Mouse (Mus musculus) heart, postnatal 25 days (tissue): Measurements from ENCODE around the gene Mgat4a. TPM values are rescaled to one million over a fixed set of nuclear protein-coding genes. Genes with fewer than 3 reads are reported as not detected.

Experiments used
- DNase-seq: peaks from one replicate; pipeline ENCODE4 v3.0.0; 2022; ENCODE audit warnings: low spot score
- intact Hi-C: fragments of 180-260 bp; cut with DNase I; formaldehyde crosslinking; loops from one replicate; pipeline ENCODE4 v1.15.1; 2025
- total RNA-seq, 2 experiments: library from RNA; stranded (reverse); gene quantifications; 2 replicates each; pipeline ENCODE4 v1.2.3; 2021

The Mgat4a gene
- total RNA-seq, 2 experiments from 2014 or later = 8.6 to 10.8 TPM

DNA sequence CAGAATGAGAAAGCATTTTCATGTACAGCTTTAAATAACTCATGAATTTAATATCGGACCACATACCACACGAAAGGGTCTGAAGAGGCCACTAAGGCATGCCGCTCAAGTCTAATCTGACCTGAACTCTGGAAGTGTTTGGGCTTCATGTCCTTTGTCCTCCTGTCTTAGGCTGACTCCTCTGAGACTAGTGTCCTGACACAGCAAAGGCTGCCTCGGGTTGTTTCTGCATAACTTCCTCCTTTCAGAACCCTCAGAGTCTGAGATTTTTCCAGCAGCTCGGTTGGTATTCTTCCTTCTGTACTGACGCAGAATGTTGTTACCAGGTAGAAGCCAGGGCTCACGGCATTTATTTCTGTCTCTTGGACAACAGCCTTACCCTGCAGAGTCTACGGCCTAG is 66.8 kb downstream of the Mgat4a start:
- no peak for DNase-seq
- intact Hi-C loops = loop anchor here (5.0 kb wide), 1 partner anchor 163 kb away; no protein-coding TSS in a partner anchor

DNA sequence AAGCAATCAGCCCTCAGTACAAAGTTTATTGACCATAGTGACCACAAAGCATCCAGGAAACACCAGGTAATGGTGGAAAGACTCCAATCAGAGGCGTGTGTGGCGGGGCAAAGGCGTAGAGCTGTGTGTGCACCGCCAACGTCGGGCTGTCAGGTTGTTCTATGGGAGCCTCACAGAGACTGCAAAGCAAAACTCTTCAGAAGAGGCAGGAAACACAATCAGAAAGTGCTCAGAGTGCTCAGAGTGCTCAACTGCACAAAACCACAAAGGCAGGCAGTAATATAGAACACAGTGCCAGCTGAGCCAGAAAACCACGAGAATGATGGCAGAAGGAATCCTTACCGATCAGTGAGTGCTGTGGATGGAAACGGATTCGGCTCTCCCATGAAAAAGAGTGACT is 67.6 kb downstream of the Mgat4a start:
- DNase-seq = no peak
- intact Hi-C loops = loop anchor here (5.0 kb wide), 1 partner anchor 164 kb away; no protein-coding TSS in a partner anchor

DNA sequence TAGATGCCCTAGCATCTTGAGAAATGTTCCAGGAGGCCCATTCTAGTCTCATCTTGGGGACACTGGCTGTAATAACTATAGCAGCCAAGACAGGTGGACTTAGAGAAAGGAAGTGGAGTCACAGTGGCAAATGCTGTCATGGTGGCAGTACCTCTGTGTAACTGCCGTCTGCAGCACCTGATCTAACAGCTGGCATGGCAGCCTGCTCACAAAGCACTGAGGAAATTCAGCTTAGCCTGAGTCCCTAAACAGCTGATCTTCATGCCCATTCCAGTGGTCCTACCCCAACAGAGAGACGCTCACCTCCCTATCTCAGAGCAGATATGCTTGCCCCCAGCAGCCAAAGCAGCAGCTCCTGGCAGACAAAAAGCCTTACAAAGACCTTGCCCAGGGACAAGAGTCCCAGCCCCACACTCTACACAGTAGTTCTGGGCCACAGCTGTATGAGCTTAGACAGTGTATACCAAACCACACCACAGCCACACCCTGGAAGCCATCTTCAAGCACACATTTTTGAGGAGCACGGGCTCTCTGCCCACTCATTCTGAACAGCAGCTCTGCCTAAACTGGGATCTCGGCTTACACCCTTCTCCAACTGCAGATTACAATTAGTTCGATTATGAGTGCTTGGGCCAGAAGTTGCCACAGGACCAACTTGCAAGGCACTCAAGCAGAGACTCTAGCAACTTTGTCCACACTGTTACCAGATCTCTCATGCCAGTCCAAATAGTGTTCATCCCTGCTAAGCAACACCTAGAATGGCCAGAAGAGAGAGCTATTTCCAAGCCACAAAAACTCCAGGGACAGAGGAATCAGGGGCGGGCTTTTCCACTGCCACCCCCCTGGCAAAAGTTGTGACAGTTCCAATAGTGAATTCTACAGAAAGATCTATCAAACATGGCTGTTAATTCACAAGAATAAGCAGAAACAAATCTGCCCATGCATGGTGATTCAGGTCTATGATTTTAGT is 69.4 kb downstream of the Mgat4a start:
- intact Hi-C loops = loop anchor here (5.0 kb wide), 1 partner anchor 166 kb away; no protein-coding TSS in a partner anchor
- no peak for DNase-seq

DNA sequence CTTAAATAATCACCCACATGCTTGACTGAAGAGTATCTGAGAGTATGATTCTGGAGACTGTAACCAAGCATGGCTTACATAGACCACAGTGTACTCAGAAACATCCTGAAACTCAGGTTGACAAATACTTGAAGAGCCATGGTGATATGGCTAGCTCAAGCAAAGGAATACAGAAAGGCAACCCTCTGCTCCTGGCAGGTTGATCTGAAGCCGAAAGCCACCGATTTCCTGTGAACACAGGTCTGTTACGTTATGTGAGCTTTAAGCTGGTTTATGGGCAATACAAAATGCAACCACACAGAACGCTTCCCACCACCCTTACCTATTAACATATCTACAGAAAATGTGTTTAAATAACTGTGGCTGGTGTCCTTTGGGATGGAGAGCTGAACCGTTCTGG is 71.8 kb downstream of the Mgat4a start:
- intact Hi-C loops = no loop called here
- DNase-seq = no peak

GRCm38 (mm10) chr1:37467806-37468205 is 73.0 kb downstream of the Mgat4a start:
- intact Hi-C loops = no loop called here
- no peak for DNase-seq

- intact Hi-C loops = no loop called here
- no peak for DNase-seq
Observed at GRCm38 (mm10) chr1:37466322-37466995, 74.4 kb downstream of the Mgat4a start.

DNA sequence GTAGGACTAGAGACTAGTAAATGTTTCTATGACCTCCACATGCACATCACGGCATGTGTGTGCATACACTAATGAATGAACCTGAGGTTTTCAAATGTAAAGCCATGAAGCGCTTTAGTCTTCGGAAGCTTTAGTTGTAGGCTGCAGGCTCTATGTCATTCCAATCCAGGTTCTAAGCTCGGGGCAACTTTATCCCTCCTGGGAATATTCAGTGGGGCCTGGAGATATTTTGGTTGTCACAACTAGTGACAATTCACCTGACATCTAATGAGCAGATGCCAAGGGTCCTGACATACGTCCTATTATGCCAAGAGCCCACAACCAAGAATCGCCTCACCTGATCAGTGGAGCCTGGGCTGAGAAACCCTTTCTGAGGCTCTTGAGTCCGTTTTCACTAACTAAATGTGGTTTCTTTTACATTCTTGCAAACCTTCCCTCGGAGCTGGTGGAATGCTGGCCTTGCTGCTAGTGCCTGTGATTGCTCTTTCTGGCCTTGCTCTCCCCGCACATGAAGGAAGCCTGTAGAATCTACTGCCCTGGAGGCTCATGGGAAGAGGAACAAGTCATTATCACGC is 75.9 kb downstream of the Mgat4a start:
- intact Hi-C loops = no loop called here
- no peak for DNase-seq

GRCm38 (mm10) chr1:37457546-37457945 is 83.3 kb downstream of the Mgat4a start:
- no peak for DNase-seq
- intact Hi-C loops = no loop called here

DNA sequence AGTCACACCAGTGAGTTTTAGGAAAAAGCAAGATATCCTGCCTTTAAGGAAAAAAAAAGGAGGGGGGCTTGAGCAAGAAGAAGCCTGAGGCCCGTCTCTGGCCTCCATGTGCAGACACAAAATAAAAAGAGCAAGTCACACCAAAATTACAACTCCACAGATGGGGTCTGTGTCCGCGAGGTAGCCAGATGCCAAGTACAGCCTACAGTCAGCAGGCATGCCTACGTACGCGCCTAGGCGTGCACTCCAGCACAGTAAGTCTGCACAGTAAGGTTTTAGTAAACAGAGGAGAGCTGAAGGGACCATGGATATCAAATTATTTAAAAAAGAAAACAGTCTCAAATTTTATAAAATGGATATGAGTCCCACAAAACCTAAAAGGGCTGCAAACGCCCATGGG is 89.5 kb downstream of the Mgat4a start:
- DNase-seq = no peak
- intact Hi-C loops = no loop called here

- no peak for DNase-seq
- intact Hi-C loops = loop anchor here (1.0 kb wide), 1 partner anchor 191 kb away; no protein-coding TSS in a partner anchor
Observed at GRCm38 (mm10) chr1:37448361-37449095, 92.3 kb downstream of the Mgat4a start.

GRCm38 (mm10) chr1:37442848-37443835 is 97.7 kb downstream of the Mgat4a start:
- intact Hi-C loops = no loop called here
- DNase-seq = no peak

GRCm38 (mm10) chr1:37436419-37436818 is 104.4 kb downstream of the Mgat4a start:
- intact Hi-C loops = no loop called here

GRCm38 (mm10) chr1:37430297-37430840 is 110.4 kb downstream of the Mgat4a start:
- no peak for DNase-seq

More at GRCm38 (mm10) chr1:37436419-37436818, 104.4 kb downstream of the Mgat4a start:
- DNase-seq = no peak

GRCm38 (mm10) chr1:37429366-37430296 is 111.2 kb downstream of the Mgat4a start, which contains the start of the genes Coa5 and Unc50:
Gene Coa5, minus strand, starts transcription at chr1:37430103.
Gene Unc50, plus strand, starts transcription at chr1:37430139.
- intact Hi-C loops = loop anchor here (5.0 to 10.0 kb wide), 2 partner anchors 108 to 495 kb away; no protein-coding TSS in a partner anchor

More at GRCm38 (mm10) chr1:37430297-37430840, 110.4 kb downstream of the Mgat4a start:
- intact Hi-C loops = loop anchor here (5.0 kb wide), 1 partner anchor 107 kb away; no protein-coding TSS in a partner anchor

GRCm38 (mm10) chr1:37428911-37429310 is 111.9 kb downstream of the Mgat4a start:
- intact Hi-C loops = loop anchor here (10.0 kb wide), 1 partner anchor 494 kb away; no protein-coding TSS in a partner anchor
- DNase-seq = no peak

More at GRCm38 (mm10) chr1:37429366-37430296, 111.2 kb downstream of the Mgat4a start, which contains the start of the genes Coa5 and Unc50:
- peak; percentile 91 for DNase-seq

GRCm38 (mm10) chr1:37427144-37427875 is 113.5 kb downstream of the Mgat4a start:
- intact Hi-C loops = loop anchor here (10.0 kb wide), 1 partner anchor 493 kb away; no protein-coding TSS in a partner anchor
- no peak for DNase-seq
